Mouse (Mus musculus) adrenal gland, adult 8-10 months (tissue): Measurements from ENCODE around the gene Ids. TPM values are rescaled to one million over a fixed set of nuclear protein-coding genes. Genes with fewer than 3 reads are reported as not detected.
A peak's percentile ranks its signal among the peaks of the same experiment; 100 is the strongest.
"Not testable (repeated sequence)": the region's sequence is repeated elsewhere in the genome, so short reads cannot be mapped to it uniquely, and the experiment has no call there.

Experiments used
- DNase-seq: peaks from one replicate; pipeline ENCODE4 v3.0.0; 2022
- total RNA-seq, 4 experiments: library from RNA; stranded (reverse); gene quantifications; 2 replicates each; pipeline ENCODE4 v1.2.4; 2022

Gene Ids
- 10 to 100 TPM; 35.0 to 57.8 (median 49.0) TPM for total RNA-seq

GRCm38 (mm10) chrX:70364661-70365613 lies at the start of gene Ids:
Gene Ids (minus strand): TSS chrX:70365084.
- DNase-seq = peak; percentile 81

- DNase-seq = not testable (repeated sequence)
Observed at GRCm38 (mm10) chrX:70392636-70393035, 27.8 kb upstream of the Ids start.

- peak; percentile 9 for DNase-seq
Observed at GRCm38 (mm10) chrX:70385962-70386351, 21.1 kb upstream of the Ids start.

GRCm38 (mm10) chrX:70385276-70385961 lies 20.5 kb upstream of the Ids start, which contains the start of gene 1110012L19Rik:
Gene 1110012L19Rik (plus strand): TSS chrX:70385877.
- DNase-seq = peak; percentile 72

GRCm38 (mm10) chrX:70384917-70385275 lies 20.0 kb upstream of the Ids start:
- no peak for DNase-seq

GRCm38 (mm10) chrX:70374469-70375110 lies 9.7 kb upstream of the Ids start:
- DNase-seq = not testable (repeated sequence)

GRCm38 (mm10) chrX:70369758-70370157 lies 4.9 kb upstream of the Ids start:
- not testable (repeated sequence) for DNase-seq

GRCm38 (mm10) chrX:70364202-70364601 lies 682 bp downstream of the Ids start:
- no peak for DNase-seq

- DNase-seq = no peak
Observed at GRCm38 (mm10) chrX:70363446-70363845, 1.4 kb downstream of the Ids start.

GRCm38 (mm10) chrX:70362985-70363384 lies 1.9 kb downstream of the Ids start:
- DNase-seq = no peak

GRCm38 (mm10) chrX:70330202-70330843 lies 34.6 kb downstream of the Ids start:
- DNase-seq = peak; percentile 20

GRCm38 (mm10) chrX:70328530-70329143 lies 36.2 kb downstream of the Ids start:
- no peak for DNase-seq

GRCm38 (mm10) chrX:70327656-70328055 lies 37.2 kb downstream of the Ids start:
- no peak for DNase-seq

GRCm38 (mm10) chrX:70319254-70319653 lies 45.6 kb downstream of the Ids start:
- DNase-seq = no peak

GRCm38 (mm10) chrX:70314949-70315641 lies 49.8 kb downstream of the Ids start:
- DNase-seq = no peak

Other genes with a start within 250 kb of the Ids start
- 10 to 100 TPM; 16.0 to 21.0 (median 19.9) TPM for gene 1110012L19Rik, start 20.8 kb upstream of the Ids start, total RNA-seq
- 100 to 1,000 TPM in 1 of 4 experiments, 10 to 100 TPM in 3; 49.8 to 114 (median 69.4) TPM for gene Tmem185a, start 112.1 kb upstream of the Ids start, total RNA-seq